Mouse (Mus musculus): ENCODE data around the gene Maff.

GRCm38 (mm10) chr15:79404277-79404676 is 57.9 kb downstream of the Maff start:
- TF ChIP-seq CTCF (IDR thresholded peaks at IDR 0.05; ENCODE audit: control insufficient read depth, insufficient read depth, low read length) (no peak), POLR2A (IDR thresholded peaks at IDR 0.05; ENCODE audit: borderline replicate concordance, control insufficient read depth, low read depth, low read length) (no peak)

All from bone marrow, adult 2 months (tissue).